Mouse (Mus musculus): ENCODE measurements around the gene Dnm3.
A peak's percentile ranks its signal among the peaks of the same experiment; 100 is the strongest.

The Dnm3 gene

GRCm38 (mm10) chr1:161990684-161991578, 486.9 kb downstream of the Dnm3 start:
- DNase-seq (ENCODE audit: low read depth), result no peak

GRCm38 (mm10) chr1:161983979-161984566, 493.8 kb downstream of the Dnm3 start:
- DNase-seq (ENCODE audit: low read depth), result no peak

- DNase-seq (ENCODE audit: low read depth), result no peak
Measured at GRCm38 (mm10) chr1:161983451-161983850, 494.4 kb downstream of the Dnm3 start.

- no peak for DNase-seq (ENCODE audit: low read depth)
Measured at GRCm38 (mm10) chr1:161980626-161981298, 497.1 kb downstream of the Dnm3 start.

- DNase-seq (ENCODE audit: low read depth), result no peak
Measured at GRCm38 (mm10) chr1:161980046-161980445, 497.8 kb downstream of the Dnm3 start.

- DNase-seq (ENCODE audit: low read depth), result no peak
Measured at GRCm38 (mm10) chr1:161979536-161979935, 498.3 kb downstream of the Dnm3 start, which contains the start of gene 4930558K02Rik. 4930558K02Rik (minus strand) TSS chr1:161979636.

- no peak for DNase-seq (ENCODE audit: low read depth)
Measured at GRCm38 (mm10) chr1:161978173-161978700, 499.6 kb downstream of the Dnm3 start.

- DNase-seq (ENCODE audit: low read depth), result no peak
Measured at GRCm38 (mm10) chr1:161977331-161977730, 500.5 kb downstream of the Dnm3 start.

- DNase-seq (ENCODE audit: low read depth), result peak; percentile 92
Measured at GRCm38 (mm10) chr1:161976255-161977182, 501.3 kb downstream of the Dnm3 start.

GRCm38 (mm10) chr1:161972233-161972632, 505.6 kb downstream of the Dnm3 start:
- no peak for DNase-seq (ENCODE audit: low read depth)

GRCm38 (mm10) chr1:161970874-161971273, 507.0 kb downstream of the Dnm3 start:
- DNase-seq (ENCODE audit: low read depth), result no peak

GRCm38 (mm10) chr1:161968589-161969407, 509.0 kb downstream of the Dnm3 start, which contains the start of gene Pigc:
Pigc (plus strand) TSS chr1:161969186.
- DNase-seq (ENCODE audit: low read depth), result peak; percentile 68

GRCm38 (mm10) chr1:161967936-161968335, 509.9 kb downstream of the Dnm3 start:
- no peak for DNase-seq (ENCODE audit: low read depth)

- DNase-seq (ENCODE audit: low read depth), result no peak
Measured at GRCm38 (mm10) chr1:161962465-161963377, 515.1 kb downstream of the Dnm3 start.

- no peak for DNase-seq (ENCODE audit: low read depth)
Measured at GRCm38 (mm10) chr1:161957964-161958950, 519.6 kb downstream of the Dnm3 start.

- no peak for DNase-seq (ENCODE audit: low read depth)
Measured at GRCm38 (mm10) chr1:161955846-161956245, 522.0 kb downstream of the Dnm3 start.

GRCm38 (mm10) chr1:161952599-161952998, 525.2 kb downstream of the Dnm3 start:
- DNase-seq (ENCODE audit: low read depth), result no peak
